Mouse (Mus musculus) stomach, postnatal 0 days (tissue): ENCODE data around the gene Furin.

Experiments
- CTCF ChIP-seq: IDR thresholded peaks from 2 replicates; pipeline ENCODE4 v1.5.1; 2016; ENCODE audit warnings: antibody characterized with exemption, low read depth, mild to moderate bottlenecking, moderate library complexity
- EP300 ChIP-seq: optimal IDR thresholded peaks from 2 replicates; pipeline ENCODE3; 2016; ENCODE audit warnings: antibody characterized with exemption

GRCm38 (mm10) chr7:80418036-80418435 is 12.8 kb upstream of the Furin start:
- TF ChIP-seq CTCF = no peak
- TF ChIP-seq EP300 = no peak
